Mouse (Mus musculus) common myeloid progenitor, adult 5-6 weeks (primary cell): ENCODE measurements around the gene Ggcx. TPM values are rescaled to one million over a fixed set of nuclear protein-coding genes. Genes with fewer than 3 reads are reported as not detected.
"Not testable (repeated sequence)": the region's sequence is repeated elsewhere in the genome, so short reads cannot be mapped to it uniquely, and the experiment has no call there.

Source experiments
- ATAC-seq: replicated peaks from 2 replicates; pipeline ENCODE4 v1.8.0; 2016; ENCODE audit warnings: low read depth, mild to moderate bottlenecking, moderate TSS enrichment, inconsistent platforms; ENCODE audit not compliant: poor library complexity, severe bottlenecking
- total RNA-seq: library from RNA; stranded (forward); fragments of 200-1000, 187-1606 nt; gene quantifications from 2 replicates; pipeline ENCODE4 v1.2.3, GENCODE M21; 2017

Ggcx gene
- total RNA-seq, 1 experiment from 2014 or later, result 6.6 TPM

GRCm38 (mm10) chr6:72454833-72455373, 40.8 kb downstream of the Ggcx start:
- no peak for ATAC-seq

GRCm38 (mm10) chr6:72456567-72456966, 42.5 kb downstream of the Ggcx start:
- no peak for ATAC-seq

GRCm38 (mm10) chr6:72458418-72458817, 44.3 kb downstream of the Ggcx start:
- ATAC-seq, result no peak

- ATAC-seq, result no peak
These were observed 44.8 kb downstream of the Ggcx start for GRCm38 (mm10) chr6:72458921-72459320.

- ATAC-seq, result no peak
These were observed 46.1 kb downstream of the Ggcx start for GRCm38 (mm10) chr6:72460036-72460801.

DNA sequence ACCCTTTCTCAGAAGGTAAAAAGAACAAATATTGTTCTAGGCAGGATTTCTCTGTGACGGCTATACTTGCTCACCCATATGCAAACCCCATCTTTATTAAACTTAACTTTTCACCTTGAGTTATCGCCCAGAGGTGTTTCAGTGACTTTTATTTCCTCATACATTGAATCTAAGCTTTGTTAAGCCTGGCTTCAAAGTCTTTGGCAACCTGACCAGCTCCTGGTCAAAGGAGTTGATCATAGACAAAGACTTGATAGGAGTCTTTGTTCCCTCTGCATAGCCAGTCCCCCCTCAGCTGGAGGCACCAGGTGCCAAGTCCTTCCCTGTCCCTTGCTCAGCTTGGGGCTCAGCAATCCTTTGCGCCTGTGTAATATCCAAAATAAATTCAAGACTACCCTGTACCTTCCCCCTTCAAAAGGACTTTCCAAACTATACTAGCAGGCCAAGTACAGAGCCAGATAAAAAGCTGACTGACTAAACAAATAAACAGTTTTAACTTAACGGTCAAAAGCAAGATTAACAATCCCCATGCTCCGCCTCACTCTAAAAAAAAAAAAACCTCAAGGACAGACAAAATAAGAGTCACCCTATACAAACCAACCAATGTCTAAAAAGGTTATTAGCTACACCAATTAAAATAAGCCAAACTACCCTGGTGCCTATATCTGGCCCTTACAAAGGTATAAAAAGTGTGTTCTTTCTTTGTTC, 48.6 kb downstream of the Ggcx start:
- not testable (repeated sequence) for ATAC-seq

DNA sequence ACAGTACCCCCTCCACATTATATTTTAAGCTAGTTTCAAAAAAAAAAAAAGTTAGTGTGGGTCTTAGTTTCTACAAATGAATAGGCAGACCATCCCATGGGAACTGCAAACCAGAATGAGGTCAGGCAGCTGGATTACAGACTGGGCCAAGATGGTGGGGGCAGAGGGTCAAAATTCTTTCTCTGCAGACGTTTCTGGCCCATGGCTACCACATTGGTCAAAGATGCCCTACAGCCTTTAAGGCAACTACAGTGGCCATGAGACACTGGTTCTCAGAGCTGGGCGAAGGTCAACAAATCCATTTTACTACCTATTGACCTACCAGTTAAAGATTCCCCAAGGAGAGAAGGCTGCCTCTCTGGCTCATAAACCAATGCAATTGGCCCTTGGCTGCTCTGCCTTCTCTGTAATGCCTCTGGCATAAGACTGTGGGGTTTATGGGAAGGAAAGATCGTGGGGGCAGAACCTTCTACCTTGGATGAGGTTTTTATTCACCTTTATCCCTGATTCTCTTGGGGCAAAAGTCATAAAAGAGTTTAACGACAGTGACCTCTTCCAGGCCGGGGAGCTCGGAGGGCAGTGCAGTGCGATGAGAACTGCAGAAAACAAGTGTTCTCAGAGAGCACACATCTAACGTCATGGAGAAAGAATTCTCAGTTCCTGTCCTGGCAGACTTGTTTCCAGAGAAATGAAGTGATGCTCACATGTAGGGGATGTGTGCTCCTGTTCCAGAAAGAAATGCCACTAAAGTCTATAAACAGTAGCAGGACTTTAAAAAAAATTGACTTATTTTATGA, 51.5 kb downstream of the Ggcx start:
- ATAC-seq, result no peak

- ATAC-seq, result no peak
These were observed 52.1 kb downstream of the Ggcx start for GRCm38 (mm10) chr6:72466171-72466570.

- ATAC-seq, result no peak
These were observed 59.3 kb downstream of the Ggcx start for GRCm38 (mm10) chr6:72473264-72474041.

- no peak for ATAC-seq
These were observed 61.3 kb downstream of the Ggcx start for GRCm38 (mm10) chr6:72475221-72475985.

DNA sequence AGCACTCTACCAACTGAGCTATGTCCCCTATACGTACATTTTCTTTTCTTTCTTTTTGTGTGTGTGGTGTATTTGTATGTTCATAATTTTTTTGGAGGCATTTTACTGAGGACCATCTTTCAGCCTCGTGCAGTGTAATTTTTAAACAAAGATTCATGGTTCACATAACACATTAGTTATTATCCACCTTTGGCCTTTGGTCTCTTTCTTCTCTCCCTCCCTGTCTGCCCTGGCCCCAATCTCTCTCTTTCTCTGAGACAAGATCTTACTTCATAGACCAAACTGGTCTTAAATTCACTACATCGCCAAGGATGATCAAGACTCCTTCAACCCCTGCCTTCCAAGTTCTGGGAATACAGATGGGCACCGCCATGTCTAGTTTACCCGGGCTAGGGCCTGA, 62.7 kb downstream of the Ggcx start:
- no peak for ATAC-seq

- no peak for ATAC-seq
These were observed 63.5 kb downstream of the Ggcx start for GRCm38 (mm10) chr6:72477621-72478020.

- ATAC-seq, result not testable (repeated sequence)
These were observed 64.6 kb downstream of the Ggcx start for GRCm38 (mm10) chr6:72478691-72479090.

- ATAC-seq, result no peak; the same call in 1 of the 2 replicates
These were observed 65.7 kb downstream of the Ggcx start for GRCm38 (mm10) chr6:72479645-72480421.

DNA sequence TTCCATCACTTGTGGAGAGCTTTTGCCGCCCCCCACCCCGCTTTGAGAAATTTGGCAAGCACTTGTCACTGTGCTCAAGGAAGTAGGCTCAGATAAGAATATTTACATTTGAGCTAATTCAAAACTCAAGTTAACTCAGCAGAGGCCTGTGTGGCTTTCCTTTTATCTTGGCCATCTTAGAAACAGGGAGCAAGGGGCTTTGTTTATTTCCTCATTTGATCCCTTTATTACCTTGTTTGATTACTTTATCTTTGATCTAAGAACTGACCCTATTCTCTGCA, 66.3 kb downstream of the Ggcx start:
- no peak for ATAC-seq
